ENCODE assay signal across 8 mouse cellular contexts in genomic region chr6:88202921-88203690, GRCm38 (mm10). TPM values are rescaled to one million over a fixed set of nuclear protein-coding genes. Genes with fewer than 3 reads are reported as not detected.
DNase-seq lines count a peak whose midpoint lies in the region; ATAC-seq lines count a peak whose summit lies in the region.

No protein-coding gene starts in this region.

- no peak for ATAC-seq in forebrain, embryonic 13.5 days
- ATAC-seq in embryonic facial prominence, embryonic 14.5 days (ENCODE audit: low read depth) = no peak
- no peak for ATAC-seq in hindbrain, embryonic 14.5 days (ENCODE audit: low FRiP score)
- peak; percentile 55; the same call in 1 of the 2 replicates for ATAC-seq in liver, embryonic 12.5 days

- H3K9ac ChIP-seq in forebrain, embryonic 13.5 days = no peak overlapping the region
- H3K9ac ChIP-seq in embryonic facial prominence, embryonic 14.5 days (ENCODE audit: low read depth, low read length) = peak overlapping the region; percentile 54
- no peak overlapping the region for H3K9ac ChIP-seq in hindbrain, embryonic 14.5 days
- H3K9ac ChIP-seq in liver, embryonic 12.5 days = peak overlapping the region; percentile 41; the same call in 1 of the 2 replicates

- H3K27me3 ChIP-seq in forebrain, embryonic 10.5 days (ENCODE audit: poor library complexity, severe bottlenecking) = peaks cover 100% of the 10 kb centered on the region
- H3K27me3 ChIP-seq in forebrain, embryonic 13.5 days = peaks cover 96% of the 10 kb centered on the region
- H3K27me3 ChIP-seq in embryonic facial prominence, embryonic 14.5 days (replicated peaks; ENCODE audit: control insufficient read depth, insufficient read depth, low read length) = peaks cover 88% of the 10 kb centered on the region
- peaks cover 100% of the 10 kb centered on the region for H3K27me3 ChIP-seq in hindbrain, embryonic 14.5 days (ENCODE audit: control insufficient read depth, insufficient read depth, low read length)
- H3K27me3 ChIP-seq in liver, embryonic 12.5 days (replicated peaks) = peaks cover 75% of the 10 kb centered on the region

- peak overlapping the region; percentile 22; the same call in 1 of the 2 replicates for H3K4me3 ChIP-seq in forebrain, embryonic 10.5 days
- H3K4me3 ChIP-seq in forebrain, embryonic 13.5 days = no peak overlapping the region
- H3K4me3 ChIP-seq in embryonic facial prominence, embryonic 14.5 days (ENCODE audit: low read depth, low read length) = peak overlapping the region; percentile 51
- no peak overlapping the region for H3K4me3 ChIP-seq in hindbrain, embryonic 14.5 days (replicated peaks; ENCODE audit: low read length)
- H3K4me3 ChIP-seq in liver, embryonic 12.5 days = peak overlapping the region; percentile 35

- DNase-seq in forebrain, embryonic 10.5 days (ENCODE audit: extremely low spot score, low spot score) = peak; percentile 47
- peak; percentile 53 for DNase-seq in embryonic facial prominence, embryonic 14.5 days (ENCODE audit: low spot score)
- DNase-seq in hindbrain, embryonic 14.5 days (ENCODE audit: low spot score) = peak; percentile 30
- DNase-seq in skeletal muscle tissue, adult 2 months (ENCODE audit: low read depth, low spot score) = peak; percentile 53
- no peak for DNase-seq in gastrocnemius, adult 18-20 months (ENCODE audit: low spot score)
- no peak for DNase-seq in testis, postnatal 10 days (ENCODE audit: low spot score)

- no peak overlapping the region for H3K4me2 ChIP-seq in forebrain, embryonic 13.5 days
- peak overlapping the region; percentile 41 for H3K4me2 ChIP-seq in embryonic facial prominence, embryonic 14.5 days (ENCODE audit: low read depth, low read length)
- no peak overlapping the region for H3K4me2 ChIP-seq in hindbrain, embryonic 14.5 days (replicated peaks)
- peak overlapping the region; percentile 68 for H3K4me2 ChIP-seq in liver, embryonic 12.5 days

- WGBS in forebrain, embryonic 10.5 days = 1% methylated on average over 24 of the region's 24 CpGs
- WGBS in forebrain, embryonic 13.5 days = under 1% methylated on average over 24 of the region's 24 CpGs
- WGBS in embryonic facial prominence, embryonic 14.5 days = 3% methylated on average over 24 of the region's 24 CpGs
- WGBS in hindbrain, embryonic 14.5 days = 3% methylated on average over 24 of the region's 24 CpGs
- 2% methylated on average over 22 of the region's 24 CpGs for WGBS in liver, embryonic 12.5 days (ENCODE audit: insufficient replicate concordance)

- no peaks in the 10 kb centered on the region for H3K36me3 ChIP-seq in forebrain, embryonic 10.5 days (replicated peaks)
- no peaks in the 10 kb centered on the region for H3K36me3 ChIP-seq in forebrain, embryonic 13.5 days (ENCODE audit: poor library complexity, severe bottlenecking)
- H3K36me3 ChIP-seq in embryonic facial prominence, embryonic 14.5 days (ENCODE audit: control insufficient read depth, insufficient read depth, low read length) = no peaks in the 10 kb centered on the region
- H3K36me3 ChIP-seq in hindbrain, embryonic 14.5 days (replicated peaks; ENCODE audit: control insufficient read depth, insufficient read depth) = no peaks in the 10 kb centered on the region
- peaks cover 5% of the 10 kb centered on the region; the same call in 1 of the 2 replicates for H3K36me3 ChIP-seq in liver, embryonic 12.5 days

- no peaks in the 10 kb centered on the region for H3K9me3 ChIP-seq in forebrain, embryonic 10.5 days
- H3K9me3 ChIP-seq in forebrain, embryonic 13.5 days (replicated peaks) = no peaks in the 10 kb centered on the region
- no peaks in the 10 kb centered on the region for H3K9me3 ChIP-seq in embryonic facial prominence, embryonic 14.5 days (ENCODE audit: control insufficient read depth, low read length)
- H3K9me3 ChIP-seq in hindbrain, embryonic 14.5 days (ENCODE audit: control insufficient read depth, low read length) = no peaks in the 10 kb centered on the region
- no peaks in the 10 kb centered on the region for H3K9me3 ChIP-seq in liver, embryonic 12.5 days (replicated peaks)

- peaks cover 75% of the 10 kb centered on the region for H3K4me1 ChIP-seq in forebrain, embryonic 10.5 days
- peaks cover 16% of the 10 kb centered on the region for H3K4me1 ChIP-seq in forebrain, embryonic 13.5 days
- peaks cover 9% of the 10 kb centered on the region for H3K4me1 ChIP-seq in embryonic facial prominence, embryonic 14.5 days (ENCODE audit: control insufficient read depth, insufficient read depth, low read length)
- H3K4me1 ChIP-seq in hindbrain, embryonic 14.5 days (replicated peaks; ENCODE audit: control insufficient read depth, insufficient read depth, low read length) = no peaks in the 10 kb centered on the region
- H3K4me1 ChIP-seq in liver, embryonic 12.5 days = peaks cover 74% of the 10 kb centered on the region

- no peak overlapping the region; the same call in 1 of the 2 replicates for H3K27ac ChIP-seq in forebrain, embryonic 10.5 days
- H3K27ac ChIP-seq in forebrain, embryonic 13.5 days = no peak overlapping the region
- H3K27ac ChIP-seq in embryonic facial prominence, embryonic 14.5 days (replicated peaks; ENCODE audit: low read depth, low read length) = no peak overlapping the region
- H3K27ac ChIP-seq in hindbrain, embryonic 14.5 days = no peak overlapping the region
- peak overlapping the region; percentile 82 for H3K27ac ChIP-seq in liver, embryonic 12.5 days

RNA-seq across cellular contexts. Expression of gene Gata2, which starts 9.4 kb away (rescaled TPM):
- polyA plus RNA-seq in forebrain, embryonic 10.5 days (2016; fragmentation: Nextera tagmentation; extraction: Ambion mirVana) = 18.2 and 19.6 TPM in 2 replicates
- 2.3 and 3.2 TPM in 2 replicates for polyA plus RNA-seq in forebrain, embryonic 13.5 days (2015; fragmentation: Nextera tagmentation; extraction: Ambion mirVana)
- polyA plus RNA-seq in embryonic facial prominence, embryonic 14.5 days (2014; fragmentation: Nextera tagmentation; extraction: Ambion mirVana) = 27.1 and 31.6 TPM in 2 replicates
- polyA plus RNA-seq in hindbrain, embryonic 14.5 days (2014; fragmentation: Nextera tagmentation; extraction: Ambion mirVana) = 19.1 and 19.2 TPM in 2 replicates
- 13.3 and 15.7 TPM in 2 replicates for polyA plus RNA-seq in liver, embryonic 12.5 days (2016; fragmentation: Nextera tagmentation; extraction: Ambion mirVana)
- total RNA-seq in gastrocnemius, adult 18-20 months (2021) = 1 to 10 TPM; 5.7 to 6.6 TPM

RNA-seq across cellular contexts. Expression of gene Dnajb8, which starts 19.0 kb away (rescaled TPM):
- not detected in 2 replicates for polyA plus RNA-seq in forebrain, embryonic 10.5 days (2016; fragmentation: Nextera tagmentation; extraction: Ambion mirVana)
- not detected in 2 replicates for polyA plus RNA-seq in forebrain, embryonic 13.5 days (2015; fragmentation: Nextera tagmentation; extraction: Ambion mirVana)
- not detected in 2 replicates for polyA plus RNA-seq in embryonic facial prominence, embryonic 14.5 days (2014; fragmentation: Nextera tagmentation; extraction: Ambion mirVana)
- polyA plus RNA-seq in hindbrain, embryonic 14.5 days (2014; fragmentation: Nextera tagmentation; extraction: Ambion mirVana) = not detected in 2 replicates
- polyA plus RNA-seq in liver, embryonic 12.5 days (2016; fragmentation: Nextera tagmentation; extraction: Ambion mirVana) = not detected in 2 replicates
- total RNA-seq in gastrocnemius, adult 18-20 months (2021) = not detected

Comparison
In these comparisons a context has a peak if more than half of its experiments do, and no peak if none do; other contexts are left out.
1. H3K4me3 ChIP-seq: peak in forebrain, embryonic 10.5 days (single experiment), embryonic facial prominence, embryonic 14.5 days (single experiment) and liver, embryonic 12.5 days (single experiment); none in forebrain, embryonic 13.5 days (single experiment) and hindbrain, embryonic 14.5 days (single experiment).
2. DNase-seq: peak in forebrain, embryonic 10.5 days (single experiment), embryonic facial prominence, embryonic 14.5 days (single experiment), hindbrain, embryonic 14.5 days (single experiment) and skeletal muscle tissue, adult 2 months (single experiment); none in gastrocnemius, adult 18-20 months (single experiment) and testis, postnatal 10 days (single experiment).
3. H3K4me2 ChIP-seq: peak in embryonic facial prominence, embryonic 14.5 days (single experiment) and liver, embryonic 12.5 days (single experiment); none in forebrain, embryonic 13.5 days (single experiment) and hindbrain, embryonic 14.5 days (single experiment).
4. H3K9ac ChIP-seq: peak in embryonic facial prominence, embryonic 14.5 days (single experiment) and liver, embryonic 12.5 days (single experiment); none in forebrain, embryonic 13.5 days (single experiment) and hindbrain, embryonic 14.5 days (single experiment).